Mouse (Mus musculus): ENCODE measurements around the gene Gm17581.

DNA sequence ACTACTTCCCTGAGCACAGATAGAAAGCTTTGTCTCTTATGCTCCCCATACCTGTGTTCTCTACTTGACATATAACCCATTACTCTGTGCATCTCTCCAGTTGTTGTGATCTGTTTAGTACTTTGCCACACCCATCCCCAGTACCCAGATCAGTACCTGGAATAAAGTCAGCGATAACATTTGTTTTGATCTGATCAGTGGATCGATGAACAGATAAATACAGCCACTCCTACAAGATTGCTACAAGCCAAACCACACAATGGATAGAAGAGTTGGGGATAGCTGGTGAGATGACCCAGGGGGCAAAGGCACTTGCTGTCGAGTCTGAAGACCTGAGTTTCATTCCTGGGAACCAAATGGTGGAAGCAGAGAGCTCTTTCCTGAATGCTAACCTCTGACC, 40.4 kb downstream of the Gm17581 start:
- TF ChIP-seq CTCF (IDR thresholded peaks at IDR 0.05; ENCODE audit: low read depth) (no peak), EP300 (IDR thresholded peaks at IDR 0.05; ENCODE audit: low read depth) (no peak)

All from heart, postnatal 0 days (tissue).